Mouse (Mus musculus) C2C12 (cell line): Measurements from ENCODE around the gene Ramp2. TPM values are rescaled to one million over a fixed set of nuclear protein-coding genes. Genes with fewer than 3 reads are reported as not detected.
A peak's percentile ranks its signal among the peaks of the same experiment; 100 is the strongest.

Experiments
- H3K27me3 ChIP-seq: one replicate; pipeline ENCODE4 v1.6.1; 2011; ENCODE audit not compliant: control insufficient read depth, insufficient read depth, insufficient read length
- H3K36me3 ChIP-seq: one replicate; pipeline ENCODE4 v1.6.1; 2011; ENCODE audit not compliant: control insufficient read depth, insufficient read depth
- H3K4me3 ChIP-seq: one replicate; pipeline ENCODE4 v1.5.1; 2011; ENCODE audit warnings: mild to moderate bottlenecking, control low read depth; ENCODE audit not compliant: poor library complexity, insufficient read depth, severe bottlenecking
- H3K79me2 ChIP-seq: one replicate; pipeline ENCODE4 v1.6.1; 2011; ENCODE audit not compliant: control insufficient read depth, insufficient read depth
- H3K79me3 ChIP-seq: one replicate; pipeline ENCODE4 v1.6.1; 2011; ENCODE audit warnings: low read depth, control low read depth
- H3ac ChIP-seq: one replicate; pipeline ENCODE3; 2011; ENCODE audit warnings: low read depth; ENCODE audit not compliant: control insufficient read depth, insufficient read length
- CEBPB ChIP-seq: IDR thresholded peaks from one replicate; pipeline ENCODE4 v1.6.1; 2011; ENCODE audit warnings: low read depth, mild to moderate bottlenecking, control low read depth, moderate library complexity
- CTCF ChIP-seq: IDR thresholded peaks from one replicate; pipeline ENCODE4 v1.5.1; 2011; ENCODE audit not compliant: control insufficient read depth, insufficient read depth, insufficient read length
- FOSL1 ChIP-seq: IDR thresholded peaks from one replicate; pipeline ENCODE4 v1.8.0; 2011; ENCODE audit warnings: mild to moderate bottlenecking, low read length; ENCODE audit not compliant: poor library complexity, insufficient read depth, severe bottlenecking
- MAX ChIP-seq: IDR thresholded peaks from one replicate; pipeline ENCODE4 v1.6.1; 2011; ENCODE audit warnings: mild to moderate bottlenecking, control low read depth
- MYOD1 ChIP-seq: IDR thresholded peaks from one replicate; pipeline ENCODE4 v1.6.1; 2011; ENCODE audit warnings: low read depth; ENCODE audit not compliant: control insufficient read depth, insufficient read length
- MYOG ChIP-seq: IDR thresholded peaks from one replicate; pipeline ENCODE4 v1.6.1; 2011; ENCODE audit not compliant: control insufficient read depth, insufficient read length; ENCODE audit errors: extremely low read depth
- USF1 ChIP-seq: IDR thresholded peaks from one replicate; pipeline ENCODE4 v1.6.1; 2011; ENCODE audit warnings: low read depth, mild to moderate bottlenecking, control low read depth, moderate library complexity
- polyA plus RNA-seq: library from polyadenylated mRNA; unstranded; fragments of >200 nt; fragmentation: generic; extraction: Trizol; gene quantifications from one replicate; pipeline ENCODE4 v1.2.1, GENCODE M21; 2012; ENCODE audit warnings: missing spikeins

Gene Ramp2
- polyA plus RNA-seq, 1 experiment: 0.66 TPM

DNA sequence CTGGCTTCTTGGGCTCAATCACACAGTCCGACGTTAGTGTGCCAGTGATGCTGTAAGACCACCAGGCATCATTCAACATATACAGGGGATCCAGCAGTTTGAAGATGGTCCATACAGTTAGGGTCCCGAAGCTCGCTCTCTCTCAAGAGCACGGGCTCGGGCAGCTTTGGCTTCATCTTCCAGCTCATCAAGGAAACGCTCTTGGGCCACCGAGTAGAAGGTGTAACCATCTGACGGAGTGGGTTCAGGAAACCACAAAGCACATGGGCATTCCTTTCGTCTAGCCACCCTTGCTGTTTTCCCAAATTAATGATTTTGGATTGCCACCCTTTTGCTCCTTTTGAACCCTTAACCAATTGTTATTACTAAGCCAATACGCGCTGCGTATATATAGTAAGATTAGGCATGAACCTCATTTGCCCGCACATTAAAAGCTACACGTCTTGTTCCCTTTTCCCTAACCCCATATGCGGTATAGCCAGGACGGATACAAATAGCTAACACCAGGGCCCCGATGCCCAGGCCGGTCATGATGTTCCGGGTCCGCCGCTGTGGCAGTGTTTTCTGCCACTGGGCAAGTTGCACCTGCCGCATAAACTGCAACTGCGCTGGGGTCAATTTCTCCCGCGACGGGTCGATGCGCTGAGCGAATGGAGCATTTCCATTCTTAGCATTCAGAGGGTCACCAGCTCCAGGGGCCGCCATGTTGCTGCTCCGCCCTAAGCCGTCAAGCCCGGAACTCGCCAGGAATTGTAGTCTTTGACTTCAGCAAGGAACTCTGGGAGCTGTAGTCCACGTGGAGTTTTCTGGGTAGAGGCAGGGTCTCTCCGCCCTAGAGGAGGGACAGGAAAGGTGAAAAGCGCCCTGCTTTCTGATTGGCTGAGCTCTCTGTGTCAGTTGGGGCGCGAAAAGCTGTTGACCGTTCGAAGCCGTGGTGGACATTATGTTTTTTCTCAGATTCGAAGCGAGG is 32.7 kb downstream of the Ramp2 start, which contains the start of the genes Cntd1 and Coa3:
Cntd1 (plus strand) TSS at position 790 of the 970 bp plus-strand sequence.
Coa3 (minus strand) TSS at position 892 of the 970 bp plus-strand sequence.
- H3K4me3 ChIP-seq: peak within 1 kb of the TSS; percentile 56
- peaks cover 10% of the 10 kb centered on the region for H3K79me2 ChIP-seq
- peak within 1 kb of the TSS; percentile 96 for H3ac ChIP-seq
- H3K79me3 ChIP-seq: no peaks in the 10 kb centered on the region
- no peaks in the 10 kb centered on the region for H3K36me3 ChIP-seq
- TF ChIP-seq CTCF (no peak), CEBPB (no peak), MAX (peak; percentile 63), MYOG (no peak), FOSL1 (no peak), MYOD1 (no peak), USF1 (peak; percentile 25)
- H3K27me3 ChIP-seq: peaks cover 3% of the 10 kb centered on the region

DNA sequence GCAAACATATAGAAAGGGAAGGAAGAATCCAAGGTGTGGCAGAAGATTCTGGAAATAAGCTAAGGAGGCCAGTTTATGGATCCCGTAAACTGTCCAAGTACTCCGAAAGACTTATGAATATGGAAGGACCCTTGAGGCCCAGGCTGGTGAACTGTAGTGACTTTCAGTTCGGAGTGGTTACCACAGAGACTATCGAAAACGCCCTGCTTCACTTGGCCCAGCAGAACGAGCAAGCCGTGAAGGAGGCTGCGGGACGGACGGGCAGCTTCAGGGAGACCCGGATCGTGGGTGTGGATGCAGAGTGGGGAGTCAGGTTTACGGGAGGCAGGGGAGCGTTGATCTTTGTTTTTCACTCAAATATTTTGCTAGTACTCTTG is 33.4 kb downstream of the Ramp2 start:
- no peak overlapping the region for H3K4me3 ChIP-seq
- peaks cover 10% of the 10 kb centered on the region for H3K79me2 ChIP-seq
- H3K79me3 ChIP-seq: no peaks in the 10 kb centered on the region
- TF ChIP-seq MYOD1 (no peak), CTCF (no peak), MYOG (no peak), MAX (no peak), CEBPB (no peak), USF1 (no peak), FOSL1 (no peak)
- no peaks in the 10 kb centered on the region for H3K27me3 ChIP-seq
- no peak overlapping the region for H3ac ChIP-seq
- H3K36me3 ChIP-seq: no peaks in the 10 kb centered on the region

DNA sequence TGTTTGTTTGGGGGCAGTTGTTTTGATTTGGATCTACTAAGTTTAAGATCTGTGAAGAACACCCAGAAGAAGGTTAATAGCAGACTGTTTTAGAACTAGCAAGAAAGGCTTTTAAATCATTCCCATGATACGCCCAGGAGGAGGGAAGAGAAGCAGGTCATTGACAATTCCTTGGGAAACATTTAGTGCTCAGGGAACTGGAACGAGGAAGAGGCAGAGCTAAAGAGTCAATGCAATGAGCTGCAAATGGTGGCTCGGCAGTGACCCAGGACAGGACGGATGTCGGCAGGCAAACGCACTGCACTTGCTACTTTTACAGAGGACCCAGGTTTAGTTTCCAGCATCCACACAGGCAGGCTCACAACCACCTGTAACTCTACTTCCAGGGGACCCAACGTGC is 35.0 kb downstream of the Ramp2 start:
- Histone ChIP-seq H3K27me3 (no peaks in the 10 kb centered on the region), H3K4me3 (no peak overlapping the region), H3ac (no peak overlapping the region), H3K36me3 (peaks cover under 1% of the 10 kb centered on the region), H3K79me2 (peaks cover 10% of the 10 kb centered on the region), H3K79me3 (no peaks in the 10 kb centered on the region)
- TF ChIP-seq FOSL1 (no peak), MYOG (no peak), MAX (no peak), USF1 (no peak), MYOD1 (no peak), CTCF (no peak), CEBPB (no peak)

DNA sequence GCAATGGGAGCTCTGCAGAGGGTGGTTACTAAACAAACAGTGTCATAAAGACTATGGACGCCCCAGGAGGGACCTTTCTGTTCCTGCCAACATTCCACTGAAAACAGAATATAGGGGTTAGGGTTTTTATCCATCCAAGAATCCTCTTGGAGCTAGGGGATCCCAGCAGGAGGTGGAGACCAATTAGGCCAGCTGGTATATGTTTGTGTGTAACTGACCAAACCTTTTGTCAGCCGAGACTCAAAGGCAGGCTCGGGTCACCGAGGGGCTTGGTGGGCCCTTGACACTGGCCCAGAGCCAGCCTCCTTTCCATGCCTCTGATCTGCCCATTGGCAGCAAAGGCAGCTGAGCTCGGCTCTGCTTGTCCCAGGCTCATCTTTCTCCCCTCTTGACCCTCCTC is 37.1 kb downstream of the Ramp2 start:
- Histone ChIP-seq H3K4me3 (no peak overlapping the region), H3ac (no peak overlapping the region), H3K27me3 (no peaks in the 10 kb centered on the region), H3K79me3 (no peaks in the 10 kb centered on the region), H3K36me3 (peaks cover 15% of the 10 kb centered on the region), H3K79me2 (no peaks in the 10 kb centered on the region)
- TF ChIP-seq MAX (no peak), MYOD1 (no peak), CTCF (no peak), CEBPB (no peak), USF1 (no peak)

DNA sequence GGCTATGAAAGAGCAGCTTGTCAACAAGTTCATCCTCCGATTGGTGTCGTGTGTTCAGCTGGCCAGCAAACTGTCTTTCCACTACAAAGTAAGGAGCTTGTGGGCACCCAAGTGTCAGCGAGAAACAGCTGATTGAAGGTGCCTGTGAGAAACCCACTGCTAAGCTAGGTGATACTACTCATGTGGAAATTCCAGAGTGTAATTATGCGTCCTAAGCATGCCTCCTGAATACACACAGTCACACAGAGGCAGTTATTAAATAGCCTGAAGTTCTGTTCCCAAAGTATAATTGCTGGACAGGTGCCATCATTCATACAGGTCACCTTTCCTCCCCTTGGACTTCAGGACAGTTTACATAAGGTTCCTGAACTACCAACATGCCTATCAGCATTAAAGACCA is 38.0 kb downstream of the Ramp2 start:
- peaks cover 24% of the 10 kb centered on the region for H3K36me3 ChIP-seq
- TF ChIP-seq CEBPB: no peak
- no peak for TF ChIP-seq MAX
- TF ChIP-seq USF1: no peak
- TF ChIP-seq CTCF: no peak
- TF ChIP-seq FOSL1: no peak
- TF ChIP-seq MYOD1: no peak
- no peak for TF ChIP-seq MYOG

DNA sequence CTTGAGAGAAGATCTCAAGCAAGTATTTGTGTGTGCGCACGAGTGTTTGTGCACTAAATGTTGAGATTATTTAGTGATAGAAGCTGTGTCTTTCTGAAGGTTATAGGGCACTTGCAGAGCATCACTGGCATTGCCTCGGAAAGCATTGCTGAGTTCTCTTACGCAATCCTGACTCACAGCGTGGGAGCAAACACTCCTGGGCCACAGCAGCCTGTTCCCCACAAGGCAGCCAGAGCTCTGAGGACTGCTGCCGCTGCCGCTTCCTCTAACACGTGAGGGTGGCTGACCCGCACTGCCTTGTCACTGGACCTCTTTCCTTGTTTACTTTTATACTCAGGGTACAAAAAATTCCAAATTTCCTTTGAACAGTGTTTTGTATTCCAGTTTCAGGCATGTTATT is 41.5 kb downstream of the Ramp2 start:
- Histone ChIP-seq H3K36me3 (peaks cover 53% of the 10 kb centered on the region), H3K27me3 (no peaks in the 10 kb centered on the region), H3K79me3 (no peaks in the 10 kb centered on the region), H3ac (no peak overlapping the region), H3K79me2 (no peaks in the 10 kb centered on the region), H3K4me3 (no peak overlapping the region)
- TF ChIP-seq CEBPB (peak; percentile 92), MYOD1 (no peak), USF1 (no peak), MYOG (no peak), FOSL1 (no peak), MAX (no peak), CTCF (no peak)

More for the DNA sequence above, 38.0 kb downstream of the Ramp2 start:
- H3K79me2 ChIP-seq: no peaks in the 10 kb centered on the region
- no peaks in the 10 kb centered on the region for H3K27me3 ChIP-seq
- H3K79me3 ChIP-seq: no peaks in the 10 kb centered on the region
- H3ac ChIP-seq: no peak overlapping the region
- no peak overlapping the region for H3K4me3 ChIP-seq
